Mouse (Mus musculus) hindbrain, postnatal 0 days (tissue): ENCODE results near the gene Myl9. TPM values are rescaled to one million over a fixed set of nuclear protein-coding genes. Genes with fewer than 3 reads are reported as not detected.
A peak's percentile ranks its signal among the peaks of the same experiment; 100 is the strongest.

Experiments
- ATAC-seq: fragments of 200-750 bp; cut with Nextera tagmentation; 2 replicates; pipeline ENCODE4 v1.8.0; 2017; ENCODE audit warnings: mild to moderate bottlenecking, moderate TSS enrichment, moderate library complexity
- DNase-seq: peaks from one replicate; pipeline ENCODE4 v3.0.0-alpha.2; 2015; ENCODE audit warnings: low spot score
- H3K27ac ChIP-seq: fragments of 300-500 bp; sonication (generic); 2 replicates; pipeline ENCODE4 v1.5.1; 2014; ENCODE audit warnings: mild to moderate bottlenecking
- H3K27me3 ChIP-seq: fragments of 300-500 bp; sonication (generic); 2 replicates; pipeline ENCODE4 v1.6.1; 2014; ENCODE audit warnings: low read length, mixed read lengths; ENCODE audit not compliant: insufficient read depth
- H3K36me3 ChIP-seq: fragments of 300-500 bp; sonication (generic); 2 replicates; pipeline ENCODE4 v1.6.1; 2014; ENCODE audit warnings: low read length, mixed read lengths; ENCODE audit not compliant: insufficient read depth
- H3K4me1 ChIP-seq: fragments of 300-500 bp; sonication (generic); 2 replicates; pipeline ENCODE4 v1.6.1; 2014; ENCODE audit warnings: antibody characterized with exemption, low read length, mixed read lengths; ENCODE audit not compliant: insufficient read depth
- H3K4me2 ChIP-seq: fragments of 300-500 bp; sonication (generic); 2 replicates; pipeline ENCODE4 v1.6.1; 2014; ENCODE audit warnings: low read depth, mild to moderate bottlenecking, low read length, moderate library complexity, mixed read lengths
- H3K4me3 ChIP-seq: fragments of 300-500 bp; sonication (generic); 2 replicates; pipeline ENCODE4 v1.5.1; 2014; ENCODE audit warnings: low read length
- H3K9ac ChIP-seq: fragments of 300-500 bp; sonication (generic); replicated peaks from 2 replicates; pipeline ENCODE4 v1.6.1; 2014; ENCODE audit warnings: mild to moderate bottlenecking, low read length, moderate library complexity, mixed read lengths
- H3K9me3 ChIP-seq: fragments of 300-500 bp; sonication (generic); 2 replicates; pipeline ENCODE4 v1.6.1; 2016; ENCODE audit warnings: low read length, mixed read lengths
- CTCF ChIP-seq: IDR thresholded peaks from 2 replicates; pipeline ENCODE4 v1.5.1; 2016; ENCODE audit warnings: antibody characterized with exemption, control low read depth, low read depth
- WGBS: fragments of 180-500 bp; shearing (Covaris S2); extraction: QIAGEN DNeasy Blood & Tissue Kit; methylation state at CpG from one replicate; pipeline ENCODE4 v1.1.7; 2014; 5-methylcytosine and 5-hydroxymethylcytosine counted together
- polyA plus RNA-seq: library from polyadenylated mRNA; unstranded; fragments of >200 nt; fragmentation: Nextera tagmentation; extraction: Ambion mirVana; gene quantifications from 2 replicates; pipeline ENCODE4 v1.2.1, GENCODE M21; 2015
- total RNA-seq: library from RNA; depleted of rRNA; stranded (reverse); fragments of >200 nt; gene quantifications from 2 replicates; pipeline ENCODE4 v1.2.3, GENCODE M21; 2014; rRNA removed

Gene Myl9
- total RNA-seq (38.4 and 41.7 TPM in 2 replicates), polyA plus RNA-seq (32.5 and 38.4 TPM in 2 replicates)

DNA sequence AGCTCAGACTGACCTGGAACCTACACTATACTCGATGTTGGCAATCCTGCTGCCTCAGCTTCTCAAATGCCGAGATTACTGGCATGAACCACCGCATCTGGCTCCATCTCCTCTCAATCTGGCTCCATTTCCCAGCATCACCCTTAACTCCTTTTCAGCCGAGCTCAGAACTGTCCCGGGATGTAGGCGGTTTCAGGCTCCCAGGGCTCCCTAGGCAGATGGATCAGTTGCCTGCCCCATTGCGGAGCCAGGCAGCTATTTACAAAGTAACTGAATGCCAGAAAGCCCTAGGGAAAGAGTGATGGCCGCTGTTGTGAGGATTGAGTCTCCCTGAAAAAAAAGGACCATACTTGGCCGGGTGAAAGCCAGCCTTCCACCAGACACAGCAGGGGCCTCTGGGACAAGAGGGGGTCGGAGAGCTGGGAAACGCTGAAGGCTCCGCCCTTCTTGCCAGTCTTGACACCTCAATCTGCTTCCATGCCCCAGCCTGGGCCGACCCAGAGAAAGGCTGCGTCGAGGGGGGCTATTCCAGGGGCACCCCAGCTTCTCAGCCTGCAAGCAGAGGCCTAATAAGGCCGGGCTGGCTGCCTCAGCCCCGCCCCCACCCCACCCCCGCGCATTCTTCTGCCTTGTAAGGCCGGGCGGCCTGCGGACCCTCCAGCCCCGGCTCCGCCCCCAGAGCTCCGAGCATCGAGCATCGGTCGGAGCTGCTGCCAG lies at the start of gene Myl9:
Gene Myl9 (plus strand): TSS at position 683 of the 717 bp plus-strand sequence.
- WGBS: 4% methylated on average over 26 of the region's 28 CpGs
- Histone ChIP-seq H3K4me1 (0 out of 2 replicates have a peak, but pooled peaks cover 6% of the 10 kb centered on the region), H3K9ac (peak within 1 kb of the TSS; percentile 40), H3K9me3 (no peaks in the 10 kb centered on the region), H3K27me3 (no peaks in the 10 kb centered on the region), H3K27ac (peak within 1 kb of the TSS; percentile 8; the same call in 1 of the 2 replicates), H3K36me3 (no peaks in the 10 kb centered on the region), H3K4me2 (peak within 1 kb of the TSS; percentile 61), H3K4me3 (peak within 1 kb of the TSS; percentile 29)
- ATAC-seq: peak; percentile 82
- peak; percentile 70 for DNase-seq
- no peak for TF ChIP-seq CTCF

GRCm38 (mm10) chr2:156726344-156726743 lies 48.9 kb upstream of the Myl9 start:
- H3K27me3 ChIP-seq: no peaks in the 10 kb centered on the region
- no peak overlapping the region for H3K4me3 ChIP-seq
- no peaks in the 10 kb centered on the region for H3K9me3 ChIP-seq
- no peak for TF ChIP-seq CTCF
- no peaks in the 10 kb centered on the region for H3K36me3 ChIP-seq
- peak overlapping the region; percentile 58; the same call in 1 of the 2 replicates for H3K27ac ChIP-seq
- peak overlapping the region; percentile 35; the same call in 1 of the 2 replicates for H3K9ac ChIP-seq
- H3K4me1 ChIP-seq: peaks cover 45% of the 10 kb centered on the region
- 13% methylated on average over 7 of the region's 7 CpGs for WGBS
- ATAC-seq (no peak), DNase-seq (no peak)
- H3K4me2 ChIP-seq: peak overlapping the region; percentile 25; the same call in 1 of the 2 replicates

DNA sequence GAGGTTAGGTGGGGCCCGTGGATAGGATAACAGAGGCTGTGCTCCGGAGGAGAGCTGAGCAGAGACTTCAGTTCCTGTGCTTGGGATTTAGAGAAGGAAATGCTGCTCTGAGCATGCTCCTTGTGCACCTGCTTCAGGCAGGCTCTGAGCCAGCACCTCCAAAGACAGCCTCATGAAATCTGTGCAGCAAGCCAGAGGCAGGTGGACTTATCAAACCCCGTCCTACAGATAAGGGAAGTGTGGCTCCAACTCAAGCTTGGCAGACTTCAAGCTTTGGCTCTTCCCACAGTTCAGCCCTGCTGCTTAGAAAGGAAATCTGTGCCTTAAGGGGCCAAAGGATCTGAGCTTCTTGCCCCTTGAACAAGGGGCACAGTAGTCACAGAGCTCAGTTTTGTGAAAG lies 48.3 kb upstream of the Myl9 start:
- no peak overlapping the region for H3K4me3 ChIP-seq
- H3K36me3 ChIP-seq: no peaks in the 10 kb centered on the region
- WGBS: 46% methylated on average over 3 of the region's 3 CpGs
- H3K4me1 ChIP-seq: peaks cover 45% of the 10 kb centered on the region
- H3K27me3 ChIP-seq: no peaks in the 10 kb centered on the region
- H3K4me2 ChIP-seq: 0 out of 2 replicates have a peak overlapping the region, but pooled peaks have one; percentile 17
- no peak for DNase-seq
- no peak for TF ChIP-seq CTCF
- H3K9ac ChIP-seq: 0 out of 2 replicates have a peak overlapping the region, but pooled peaks have one; percentile 35
- H3K27ac ChIP-seq: peak overlapping the region; percentile 58; the same call in 1 of the 2 replicates
- no peaks in the 10 kb centered on the region for H3K9me3 ChIP-seq
- ATAC-seq: no peak

DNA sequence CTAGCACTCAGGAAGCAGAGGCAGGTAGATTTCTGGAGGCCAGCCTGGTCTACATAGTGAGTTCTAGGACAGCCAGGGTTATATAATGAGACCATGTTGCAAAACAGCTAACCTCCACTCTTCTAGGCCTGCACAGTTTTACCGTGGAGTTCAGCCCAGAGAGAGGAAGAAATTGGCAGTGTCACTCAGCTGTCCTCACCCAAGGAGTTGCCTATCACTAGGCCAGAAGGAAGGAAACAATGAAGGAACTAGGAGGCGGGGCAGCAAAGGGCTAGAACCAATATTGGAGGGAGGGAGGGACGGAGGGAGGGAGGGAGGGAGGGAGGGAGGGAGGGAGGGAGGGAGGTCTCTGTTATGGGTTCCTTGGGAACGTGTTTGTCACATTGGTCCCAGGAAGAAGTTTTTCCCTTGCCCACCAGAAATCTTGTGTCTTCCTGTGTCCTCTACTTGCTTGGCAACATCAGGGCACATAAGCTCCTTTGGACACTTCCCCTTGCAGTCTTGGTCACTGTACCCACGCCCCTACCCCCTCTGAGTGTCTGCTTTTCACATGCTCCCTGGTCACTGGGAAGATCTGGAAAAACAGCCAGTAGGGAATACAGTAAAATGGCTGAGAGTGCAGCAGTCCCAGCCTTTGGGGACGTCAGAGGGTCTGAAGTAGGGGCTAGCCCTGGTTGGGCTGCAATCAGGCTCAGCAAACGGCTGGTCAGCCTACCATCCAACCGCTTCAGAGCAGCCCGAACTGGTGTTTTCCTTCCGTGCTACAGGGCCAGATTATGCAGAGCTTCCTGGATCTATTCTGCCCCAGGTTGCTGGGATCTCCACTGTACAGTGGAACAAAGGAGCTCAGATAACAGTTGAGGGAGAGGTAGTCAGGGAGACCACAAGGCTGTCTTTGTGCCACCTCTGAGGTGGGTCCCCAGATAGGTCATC lies 45.4 kb upstream of the Myl9 start:
- Histone ChIP-seq H3K4me3 (no peak overlapping the region), H3K9ac (no peak overlapping the region), H3K27ac (peak overlapping the region; percentile 54; the same call in 1 of the 2 replicates), H3K9me3 (no peaks in the 10 kb centered on the region), H3K27me3 (no peaks in the 10 kb centered on the region), H3K4me1 (peaks cover 29% of the 10 kb centered on the region), H3K4me2 (no peak overlapping the region), H3K36me3 (no peaks in the 10 kb centered on the region)
- ATAC-seq (0 out of 2 replicates have a peak, but pooled peaks have one; percentile 36), DNase-seq (no peak)
- WGBS: 56% methylated on average over 8 of the region's 10 CpGs
- TF ChIP-seq CTCF: no peak

DNA sequence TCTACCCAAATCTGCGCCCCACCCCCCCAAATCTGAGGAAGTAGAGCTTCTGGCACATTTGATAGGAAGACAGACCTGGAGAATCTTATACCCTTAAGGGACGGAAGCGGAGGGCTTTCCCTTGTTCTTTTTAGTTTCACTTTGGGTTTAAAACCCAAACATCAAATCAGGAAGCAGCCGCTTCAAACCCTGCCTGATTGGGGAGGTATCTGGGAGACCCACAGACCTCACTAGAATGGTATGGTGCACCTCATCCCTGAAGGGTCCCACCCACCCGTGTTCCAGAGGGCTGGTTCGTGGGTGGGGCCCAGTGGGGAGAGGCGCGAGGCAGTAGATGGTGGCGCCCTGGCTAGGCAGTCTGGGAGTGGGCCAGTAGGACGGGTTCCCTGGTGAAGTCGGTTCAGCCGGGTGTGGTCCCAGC lies 44.7 kb upstream of the Myl9 start:
- Histone ChIP-seq H3K27me3 (no peaks in the 10 kb centered on the region), H3K36me3 (no peaks in the 10 kb centered on the region), H3K9me3 (no peaks in the 10 kb centered on the region), H3K4me2 (0 out of 2 replicates have a peak overlapping the region, but pooled peaks have one; percentile 7), H3K9ac (no peak overlapping the region), H3K4me3 (no peak overlapping the region), H3K27ac (peak overlapping the region; percentile 54; the same call in 1 of the 2 replicates), H3K4me1 (peaks cover 22% of the 10 kb centered on the region)
- DNase-seq (no peak), ATAC-seq (no peak)
- 83% methylated on average over 12 of the region's 12 CpGs for WGBS
- TF ChIP-seq CTCF: no peak

DNA sequence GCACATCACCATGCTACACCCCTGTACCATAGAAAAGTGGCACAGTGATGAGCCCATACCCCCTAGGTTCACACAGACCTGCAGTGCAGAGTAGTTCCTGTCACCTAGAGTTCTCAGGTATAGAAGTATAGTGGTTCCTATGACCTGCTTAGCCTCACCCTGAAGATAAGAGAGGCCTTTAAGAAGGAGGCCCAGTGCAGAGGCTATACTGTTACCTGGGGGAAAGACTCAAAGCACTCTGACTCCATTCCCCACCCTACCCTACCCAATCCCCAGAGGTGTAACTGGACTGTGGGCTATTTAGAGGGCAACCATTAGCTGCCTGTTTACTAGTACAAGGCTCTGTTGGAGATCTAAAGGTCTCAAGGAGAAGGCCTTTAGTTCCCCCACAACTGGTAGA lies 43.6 kb upstream of the Myl9 start:
- ATAC-seq (no peak), DNase-seq (no peak)
- Histone ChIP-seq H3K4me2 (no peak overlapping the region), H3K9me3 (no peaks in the 10 kb centered on the region), H3K27ac (0 out of 2 replicates have a peak overlapping the region, but pooled peaks have one; percentile 1), H3K9ac (no peak overlapping the region), H3K4me3 (no peak overlapping the region), H3K4me1 (peaks cover 11% of the 10 kb centered on the region), H3K36me3 (no peaks in the 10 kb centered on the region), H3K27me3 (no peaks in the 10 kb centered on the region)
- no peak for TF ChIP-seq CTCF
